Mouse (Mus musculus) frontal cortex, adult (tissue): Measurements from ENCODE around the gene Wdr83os.
"Not testable (repeated sequence)": the region's sequence is repeated elsewhere in the genome, so short reads cannot be mapped to it uniquely, and the experiment has no call there.

Source experiments
- ATAC-seq: cut with Nextera tagmentation; 2 replicates; pipeline ENCODE4 v1.9.2; 2017; ENCODE audit warnings: mild to moderate bottlenecking, moderate library complexity, mixed read lengths; ENCODE audit not compliant: low TSS enrichment

Gene Wdr83os

DNA sequence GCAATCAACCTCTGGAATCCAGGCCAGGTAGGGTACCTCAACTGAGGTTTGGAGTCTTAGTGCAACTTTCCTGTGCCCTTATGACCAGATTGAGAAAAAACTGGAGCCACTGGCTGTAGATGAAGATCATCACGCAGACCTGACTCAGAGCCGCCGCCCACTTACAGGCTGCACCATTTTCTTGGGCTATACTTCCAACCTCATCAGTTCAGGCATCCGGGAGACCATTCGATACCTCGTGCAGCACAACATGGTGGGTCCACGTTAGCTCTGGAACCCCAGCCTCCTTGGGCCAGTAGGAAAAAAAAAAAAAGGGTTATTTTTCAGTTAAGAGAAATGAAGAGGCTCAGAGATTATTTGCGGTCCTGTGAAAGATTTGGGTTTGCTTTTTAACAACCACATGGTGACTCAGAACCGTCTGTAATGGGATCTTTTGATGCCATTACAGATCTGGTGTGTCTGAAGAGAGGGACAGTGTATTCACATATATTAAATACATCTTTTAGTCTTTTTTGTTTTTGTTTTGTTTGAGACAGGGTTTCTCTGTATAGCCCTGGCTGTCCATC, 8.1 kb upstream of the Wdr83os start:
- peak; percentile 10; the same call in 1 of the 2 replicates for ATAC-seq

DNA sequence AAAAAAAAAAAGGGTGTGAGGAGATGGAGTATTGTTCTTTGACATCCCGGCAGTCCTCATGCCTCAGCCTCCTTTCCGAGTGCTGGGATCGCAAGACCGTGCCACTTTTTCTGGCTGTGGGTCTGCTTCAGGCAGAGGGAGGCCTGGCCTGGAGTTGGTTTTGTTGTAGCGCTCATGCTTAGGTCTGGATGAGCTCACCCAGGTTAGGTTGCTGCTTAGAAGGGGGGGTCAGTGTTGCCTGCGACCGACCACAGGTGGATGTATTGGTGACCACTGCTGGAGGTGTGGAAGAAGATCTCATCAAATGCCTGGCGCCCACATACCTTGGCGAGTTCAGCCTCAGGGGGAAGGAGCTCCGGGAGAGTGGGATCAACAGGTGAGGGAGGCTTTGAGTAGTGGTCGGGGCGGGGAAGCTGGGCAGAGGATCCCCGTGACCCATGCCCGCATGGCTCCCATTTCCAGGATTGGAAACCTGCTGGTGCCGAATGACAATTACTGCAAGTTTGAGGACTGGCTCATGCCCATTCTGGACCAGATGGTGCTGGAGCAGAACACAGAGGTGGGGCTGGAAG, 7.4 kb upstream of the Wdr83os start:
- ATAC-seq: no peak

DNA sequence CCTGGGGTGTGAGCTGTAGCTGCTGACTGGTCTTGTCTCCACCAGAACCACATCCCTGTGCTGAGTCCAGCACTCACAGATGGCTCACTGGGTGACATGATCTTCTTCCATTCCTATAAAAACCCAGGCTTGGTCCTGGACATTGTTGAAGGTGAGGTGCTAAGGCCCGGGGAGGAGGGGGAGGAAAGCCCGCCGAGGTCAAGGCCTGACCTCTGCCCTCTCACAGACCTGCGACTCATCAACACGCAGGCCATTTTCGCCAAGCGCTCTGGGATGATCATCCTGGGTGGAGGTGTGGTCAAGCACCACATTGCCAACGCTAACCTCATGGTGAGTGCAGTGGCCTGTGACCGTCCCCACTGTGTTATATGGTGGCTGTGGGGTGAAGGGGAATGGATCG, 6.4 kb upstream of the Wdr83os start:
- ATAC-seq: no peak

DNA sequence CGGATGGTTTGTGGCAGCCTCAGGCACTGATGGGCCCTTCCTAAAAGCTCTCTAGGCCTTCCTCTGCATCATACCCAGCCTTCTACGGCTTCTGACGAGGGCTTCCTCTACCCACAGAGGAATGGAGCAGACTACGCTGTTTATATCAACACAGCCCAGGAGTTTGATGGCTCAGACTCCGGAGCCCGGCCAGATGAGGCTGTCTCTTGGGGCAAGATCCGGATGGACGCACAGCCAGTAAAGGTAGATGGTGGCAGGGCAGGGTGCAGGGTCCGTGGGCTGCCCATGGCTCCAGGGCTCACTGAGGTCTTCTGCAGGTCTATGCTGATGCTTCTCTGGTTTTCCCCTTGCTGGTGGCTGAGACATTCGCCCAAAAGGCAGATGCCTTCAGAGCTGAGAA, 5.9 kb upstream of the Wdr83os start:
- no peak for ATAC-seq

DNA sequence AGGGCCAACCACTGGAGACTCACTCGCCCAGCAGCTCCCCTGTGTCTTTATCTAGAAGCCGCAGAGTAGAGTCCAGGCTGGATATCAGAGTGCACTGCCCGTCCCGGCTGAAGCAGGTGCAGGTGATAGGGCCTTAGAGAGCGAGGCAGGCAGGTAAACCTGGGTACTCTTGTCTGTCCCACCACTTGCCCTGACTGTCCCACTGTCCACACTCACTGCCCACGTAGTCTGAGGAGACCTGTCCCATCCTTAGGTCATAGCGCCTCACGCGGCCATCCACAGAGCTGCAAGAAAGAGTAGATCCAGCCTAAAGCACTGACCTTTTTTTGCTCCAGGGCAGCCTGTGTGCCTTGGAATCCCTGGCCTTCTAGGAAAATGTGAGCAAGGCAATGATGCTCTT, 4.5 kb upstream of the Wdr83os start:
- ATAC-seq: no peak

DNA sequence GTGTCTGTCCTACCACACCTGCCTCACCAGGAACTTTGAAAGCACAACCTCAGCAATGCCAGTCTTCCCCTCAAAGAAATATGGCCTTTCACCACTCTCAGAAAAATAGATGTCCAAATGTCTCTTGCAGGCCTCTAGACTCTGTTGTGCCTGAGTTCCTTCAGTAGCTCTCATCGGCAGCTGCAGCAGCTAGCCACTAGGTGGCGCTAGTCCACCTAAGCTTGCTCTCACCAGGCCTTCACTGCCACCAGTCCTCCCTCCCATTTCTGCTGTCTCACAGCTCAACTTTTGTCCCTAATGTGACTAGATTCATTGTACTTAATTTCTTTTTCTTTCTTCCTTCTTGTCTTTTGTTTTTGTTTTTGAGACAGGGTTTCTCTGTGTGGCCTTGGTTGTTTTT, 3.5 kb upstream of the Wdr83os start:
- peak; percentile 62 for ATAC-seq

DNA sequence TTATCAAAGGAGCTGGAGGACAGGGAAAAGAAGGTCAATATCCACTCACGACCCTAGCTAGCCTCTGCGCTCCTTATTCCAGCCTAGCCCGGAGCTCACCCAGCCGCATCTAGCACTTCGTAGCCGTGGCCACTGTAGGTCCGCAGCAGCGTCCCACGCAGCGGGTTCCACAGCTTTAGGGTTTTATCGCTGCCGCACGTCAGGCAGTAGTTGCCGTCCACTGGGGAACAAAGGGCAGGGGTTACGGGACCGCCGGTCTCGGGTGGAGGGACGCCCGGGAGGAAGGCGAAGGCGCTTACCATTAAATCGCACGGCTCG, 367 bp upstream of the Wdr83os start:
- ATAC-seq: no peak

DNA sequence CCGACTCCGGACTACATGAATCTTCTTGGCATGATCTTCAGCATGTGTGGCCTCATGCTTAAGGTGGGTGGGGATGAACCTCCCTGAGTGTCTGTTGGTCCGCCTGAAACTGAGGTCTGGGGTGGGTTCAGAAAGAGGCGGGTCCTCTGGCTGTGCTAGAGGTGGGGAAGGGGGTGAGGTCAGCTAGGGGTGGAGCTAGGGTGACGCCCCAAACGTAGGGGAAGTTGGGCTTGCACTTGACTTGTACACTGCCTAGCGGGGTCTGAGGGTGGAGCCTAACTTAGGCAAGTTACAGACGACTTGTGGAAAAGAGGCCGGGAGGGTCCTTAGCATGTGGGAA, 646 bp downstream of the Wdr83os start, which contains the start of gene Wdr83:
Gene Wdr83, minus strand, starts transcription at position 91 of the 340 bp plus-strand sequence.
- no peak for ATAC-seq

DNA sequence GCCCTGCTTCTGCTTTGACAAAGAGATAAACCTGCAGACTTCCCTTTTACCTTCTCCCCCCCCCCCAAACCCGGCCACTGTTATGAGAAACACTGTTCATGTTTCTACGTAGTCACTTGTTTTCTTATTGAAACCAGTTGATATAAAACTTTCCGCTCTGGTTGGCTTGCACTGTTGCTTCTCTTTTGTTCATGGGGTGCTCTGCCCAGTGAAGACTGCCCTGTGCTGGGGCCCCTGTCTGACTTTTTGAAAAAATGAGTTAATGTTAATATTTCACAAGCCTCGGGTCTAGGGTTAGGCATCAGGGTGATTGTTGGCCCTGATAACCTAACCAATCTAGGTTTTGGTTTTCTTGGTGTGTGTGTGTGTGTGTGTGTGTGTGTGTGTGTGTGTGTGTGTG, 1.6 kb downstream of the Wdr83os start:
- ATAC-seq: not testable (repeated sequence)

DNA sequence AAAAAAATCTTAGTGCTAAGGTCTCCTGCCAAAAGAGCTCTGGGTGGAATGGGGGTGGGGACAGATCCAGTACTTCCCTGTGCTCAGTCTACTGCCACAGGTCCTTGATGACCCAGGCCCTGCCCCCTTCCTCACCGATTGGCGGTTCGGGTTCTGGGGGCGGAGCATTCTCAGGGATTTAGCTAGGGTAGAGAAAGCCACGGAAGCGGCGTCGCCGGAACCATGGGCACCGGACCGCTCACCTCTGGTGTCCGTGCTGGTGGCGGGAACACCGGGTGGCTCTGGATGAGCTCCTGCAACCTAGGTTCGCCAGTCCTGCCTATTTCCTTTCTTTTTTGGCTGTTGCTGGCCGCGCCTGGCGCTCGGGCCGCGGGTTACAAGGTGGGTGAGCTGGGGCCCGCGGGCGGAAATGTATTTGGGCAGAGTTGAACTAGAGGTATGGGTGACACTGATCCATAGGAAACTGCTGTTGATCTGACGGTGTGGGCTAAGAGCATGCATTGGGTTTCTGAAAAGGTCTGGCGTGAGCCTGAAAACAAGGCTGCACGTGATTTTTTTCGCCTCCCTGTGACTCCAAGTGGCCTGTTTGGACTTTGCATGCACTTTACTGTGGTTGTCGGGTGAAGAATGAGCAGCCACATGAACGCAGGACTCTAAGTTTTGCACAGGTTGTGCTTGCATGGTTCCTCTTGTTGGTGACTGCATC, 2.7 kb downstream of the Wdr83os start, which contains the start of gene Man2b1:
Gene Man2b1, plus strand, starts transcription at position 163 of the 706 bp plus-strand sequence.
- peak; percentile 89 for ATAC-seq

DNA sequence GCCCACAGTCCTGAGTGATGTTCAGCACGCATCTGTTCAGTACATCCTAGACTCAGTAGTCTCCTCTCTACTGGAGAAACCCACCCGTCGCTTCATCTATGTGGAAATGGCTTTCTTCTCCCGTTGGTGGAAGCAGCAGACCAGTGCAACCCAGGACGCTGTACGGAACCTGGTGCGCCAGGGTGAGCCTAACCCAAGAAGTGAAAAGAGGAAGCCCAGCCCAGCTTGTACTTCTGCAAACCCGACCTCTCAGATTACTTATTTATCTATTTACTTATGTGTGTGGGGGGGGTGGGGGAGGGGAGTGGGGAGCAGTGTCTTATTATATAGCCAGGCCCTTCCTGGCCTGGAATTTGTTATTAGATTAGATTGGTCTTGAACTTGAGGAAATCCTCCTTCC, 4.1 kb downstream of the Wdr83os start:
- no peak for ATAC-seq

DNA sequence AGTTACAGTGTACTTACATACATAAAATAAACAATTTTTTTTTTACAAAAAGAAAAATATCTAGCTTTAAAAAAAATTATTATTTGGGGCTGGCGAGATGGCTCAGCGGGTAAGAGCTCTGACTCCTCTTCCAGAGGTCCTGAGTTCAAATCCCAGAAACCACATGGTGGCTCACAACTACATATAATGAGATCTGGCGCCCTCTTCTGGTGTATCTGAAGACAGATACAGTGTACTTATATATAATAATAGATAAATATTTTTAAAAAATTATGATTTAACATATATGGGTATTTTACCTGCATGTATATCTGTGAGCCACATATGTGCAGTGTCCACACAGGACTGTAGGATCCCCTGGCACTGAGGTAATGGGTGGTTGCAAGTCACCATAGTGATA, 5.7 kb downstream of the Wdr83os start:
- no peak for ATAC-seq

DNA sequence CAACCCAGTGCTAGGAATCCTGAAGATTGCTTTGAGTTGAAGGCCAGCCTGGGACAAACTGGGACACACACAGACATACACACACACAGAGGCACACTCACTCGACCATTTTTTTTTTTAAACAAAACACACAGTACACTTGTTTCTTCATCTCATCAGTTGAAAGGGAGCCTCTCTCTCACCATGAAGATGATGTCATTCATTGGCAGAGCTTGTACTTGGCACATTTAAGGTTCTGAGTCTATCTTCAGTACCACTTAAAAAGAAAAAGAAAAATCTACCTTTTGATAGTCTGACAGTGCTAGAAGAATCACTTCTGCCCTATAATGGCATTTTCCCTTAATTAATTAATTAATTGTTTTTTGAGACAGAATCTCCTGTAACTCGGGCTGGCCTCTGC, 8.2 kb downstream of the Wdr83os start:
- ATAC-seq: no peak

DNA sequence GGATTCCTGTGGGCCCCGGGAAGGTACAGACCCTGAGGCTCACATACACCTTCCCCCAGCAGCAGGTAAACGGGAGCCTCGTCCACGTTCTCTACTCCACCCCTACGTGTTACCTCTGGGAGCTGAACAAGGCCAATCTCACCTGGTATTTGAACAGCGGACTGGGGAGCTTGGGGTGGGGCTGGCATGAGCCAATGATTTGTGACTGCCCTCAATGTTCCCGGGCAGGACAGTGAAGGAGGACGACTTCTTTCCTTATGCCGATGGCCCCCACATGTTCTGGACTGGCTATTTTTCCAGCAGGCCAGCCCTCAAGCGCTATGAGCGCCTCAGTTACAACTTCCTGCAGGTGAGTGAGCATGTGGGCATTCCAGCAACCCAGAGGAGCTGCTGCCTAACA, 10.3 kb downstream of the Wdr83os start:
- no peak for ATAC-seq

DNA sequence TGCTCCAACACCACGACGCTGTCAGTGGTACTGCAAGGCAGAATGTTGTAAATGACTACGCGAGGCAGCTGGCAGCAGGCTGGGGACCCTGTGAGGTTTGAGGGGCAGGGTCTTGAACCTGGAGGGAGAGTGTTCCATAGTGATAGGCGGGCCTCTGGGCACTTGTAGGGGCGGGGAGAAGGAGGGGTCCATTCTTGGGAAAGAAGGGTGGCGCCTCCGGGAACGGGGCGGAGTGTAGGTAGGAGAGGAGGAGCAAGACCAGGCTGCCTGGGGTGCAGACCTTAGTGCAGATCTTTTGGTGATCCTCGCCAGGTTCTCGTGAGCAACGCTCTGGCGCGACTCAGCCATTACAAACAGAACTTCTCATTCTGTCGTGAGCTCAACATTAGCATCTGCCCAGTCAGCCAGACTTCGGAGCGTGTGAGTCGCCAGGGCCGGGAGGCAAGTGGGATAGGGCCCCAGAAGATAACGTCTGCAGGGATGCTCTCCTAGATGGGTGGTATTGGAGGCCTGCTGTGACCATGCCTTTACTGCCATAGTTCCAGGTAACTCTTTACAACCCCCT, 11.1 kb downstream of the Wdr83os start:
- ATAC-seq: no peak; the same call in 1 of the 2 replicates

DNA sequence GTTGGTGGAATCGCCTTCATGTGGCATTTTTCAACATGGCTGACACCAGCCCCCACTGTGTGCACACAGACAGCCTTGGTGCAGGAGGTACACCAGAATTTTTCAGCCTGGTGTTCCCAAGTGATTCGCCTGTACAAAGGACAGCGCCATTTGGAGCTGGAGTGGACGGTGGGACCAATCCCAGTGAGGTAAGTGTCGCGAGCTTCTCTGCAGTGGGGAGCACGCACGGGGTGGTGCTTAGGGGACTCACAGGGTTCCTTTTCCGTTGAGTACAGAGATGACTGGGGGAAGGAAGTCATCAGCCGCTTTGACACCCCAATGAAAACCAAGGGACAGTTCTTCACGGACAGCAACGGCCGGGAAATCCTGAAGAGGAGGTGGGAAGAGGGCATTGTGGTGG, 14.5 kb downstream of the Wdr83os start:
- ATAC-seq: no peak

DNA sequence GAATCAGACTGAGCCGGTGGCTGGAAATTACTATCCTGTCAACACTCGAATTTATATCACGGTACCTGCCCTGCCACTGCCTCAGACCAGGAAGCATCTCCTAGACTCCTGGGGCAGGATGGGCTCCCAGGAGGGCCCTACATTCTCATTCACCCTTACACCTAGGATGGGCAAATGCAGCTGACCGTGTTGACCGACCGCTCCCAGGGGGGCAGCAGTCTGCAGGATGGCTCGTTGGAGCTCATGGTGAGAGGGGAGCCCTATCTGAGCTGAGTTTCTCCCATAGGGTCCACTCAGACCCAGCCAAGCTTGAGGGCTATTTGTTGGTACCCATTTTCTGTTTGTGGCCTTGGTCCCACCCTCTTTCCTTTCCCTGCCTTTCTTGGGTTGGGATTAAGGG, 15.0 kb downstream of the Wdr83os start:
- ATAC-seq: no peak

DNA sequence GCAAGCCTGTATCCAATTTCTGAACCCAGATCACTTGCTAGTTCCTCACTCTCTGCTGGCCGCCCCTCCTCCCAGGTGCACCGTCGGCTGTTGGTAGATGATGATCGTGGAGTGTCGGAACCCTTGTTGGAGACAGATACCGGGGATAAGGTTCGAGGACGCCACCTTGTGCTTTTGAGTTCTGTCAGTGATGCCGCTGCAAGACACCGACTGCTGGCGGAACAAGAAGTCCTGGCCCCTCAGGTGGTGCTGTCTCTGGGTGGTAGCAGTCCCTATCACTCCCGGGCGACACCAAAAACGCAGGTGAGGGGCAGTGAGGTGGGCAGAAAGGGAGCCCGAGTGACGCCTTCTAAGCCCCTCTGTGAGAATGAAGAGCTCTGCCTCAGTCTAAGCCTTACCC, 15.7 kb downstream of the Wdr83os start:
- no peak for ATAC-seq

DNA sequence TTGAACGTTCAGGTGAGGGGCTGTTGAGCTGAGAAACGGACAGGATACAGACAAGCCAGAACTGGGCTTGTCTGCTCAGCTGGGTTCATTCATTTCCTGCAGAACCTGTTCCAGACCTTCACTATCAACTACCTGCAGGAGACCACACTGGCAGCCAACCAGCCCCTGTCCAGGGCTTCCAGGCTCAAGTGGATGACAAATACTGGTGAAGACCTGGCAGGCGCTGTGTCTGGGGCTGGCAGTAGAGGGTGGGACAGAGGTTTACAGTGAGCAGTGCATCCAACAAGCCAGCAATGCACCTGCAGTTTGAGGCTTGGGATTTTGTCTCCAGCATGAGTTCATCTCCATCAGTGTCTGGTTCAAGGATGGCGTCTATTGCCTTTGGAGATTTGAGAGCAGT, 16.3 kb downstream of the Wdr83os start:
- ATAC-seq: no peak

DNA sequence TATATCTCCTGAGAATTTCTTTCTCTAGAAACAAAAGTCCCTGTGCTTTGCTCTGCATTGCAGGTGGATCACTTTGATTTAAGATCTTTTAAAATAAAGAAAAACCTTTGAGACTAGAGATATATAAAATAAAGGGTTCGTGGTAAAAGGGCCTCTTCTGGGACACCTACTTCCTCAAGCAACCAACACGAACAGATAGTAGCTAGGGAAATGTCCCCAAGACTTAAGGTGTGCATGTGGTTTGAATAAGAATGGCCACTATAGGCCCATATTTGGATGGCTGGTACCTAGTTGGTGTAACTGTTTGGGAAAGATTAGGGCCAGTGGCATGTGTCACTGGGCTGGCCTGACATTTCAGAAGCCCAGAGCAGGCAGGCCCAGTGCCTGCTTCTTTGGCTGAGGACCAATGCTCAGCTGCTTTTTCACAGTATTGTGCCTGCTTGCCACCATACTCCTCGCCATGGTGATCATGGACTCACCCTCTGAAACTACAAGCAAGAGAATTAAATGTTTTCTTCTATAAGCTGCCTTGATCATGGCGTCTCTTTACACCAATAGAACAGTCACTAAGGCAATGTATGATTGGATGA, 19.6 kb downstream of the Wdr83os start:
- no peak for ATAC-seq

DNA sequence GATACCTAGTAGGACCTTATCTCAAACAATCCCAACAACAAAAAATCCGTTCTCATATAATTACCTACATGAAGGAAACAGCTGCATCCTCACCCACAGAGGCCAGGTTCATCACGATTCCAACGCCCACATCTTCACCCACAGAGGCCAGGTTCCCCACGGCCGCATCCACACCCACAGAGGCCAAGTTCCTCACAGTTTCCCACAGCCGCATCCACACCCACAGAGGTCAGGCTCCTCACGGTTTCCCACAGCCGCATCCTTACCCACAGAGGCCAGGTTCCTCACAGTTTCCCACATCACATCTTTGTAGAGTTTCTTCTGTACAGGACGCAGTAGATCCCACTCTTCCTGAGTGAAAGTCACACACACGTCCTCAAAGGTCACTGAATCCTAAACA, 32.7 kb downstream of the Wdr83os start:
- no peak for ATAC-seq

DNA sequence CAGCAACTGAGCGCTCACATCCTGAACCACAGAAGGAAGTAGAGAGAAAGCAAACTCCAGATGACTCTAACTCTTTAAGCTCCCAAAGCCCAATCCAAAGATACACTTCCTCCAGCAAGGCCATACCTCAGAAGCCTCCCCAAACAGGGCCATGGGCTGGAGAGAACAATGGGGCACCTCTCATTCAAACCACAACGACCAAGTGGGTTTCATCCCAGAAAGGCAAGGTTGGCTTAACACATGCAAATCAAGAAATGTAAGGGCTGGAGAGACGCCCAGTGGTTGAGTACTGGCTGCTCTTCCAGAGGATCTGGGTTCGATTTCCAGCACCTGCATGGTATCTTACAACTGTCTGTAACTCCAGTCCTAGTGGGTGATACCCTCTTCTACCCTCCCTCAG, 35.0 kb downstream of the Wdr83os start:
- no peak for ATAC-seq

DNA sequence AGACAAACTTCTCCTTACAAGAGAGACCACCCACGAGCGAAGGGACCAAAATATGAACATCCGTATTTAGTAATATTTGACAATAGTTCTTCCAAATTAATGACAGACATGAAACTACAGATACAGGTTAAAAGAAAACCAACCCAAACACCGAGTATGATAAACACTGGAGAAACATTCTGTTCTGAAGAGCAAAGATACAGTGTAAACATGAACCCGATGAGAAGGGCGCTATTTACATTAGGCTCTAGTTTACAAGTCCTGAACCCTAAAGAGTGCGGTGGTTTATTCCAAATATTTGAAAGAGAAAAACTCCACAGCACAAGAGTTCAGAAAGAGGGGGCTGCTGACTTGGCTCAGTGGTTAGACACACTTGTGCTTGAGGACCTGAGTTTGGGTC, 36.4 kb downstream of the Wdr83os start:
- no peak for ATAC-seq
